Mouse (Mus musculus): ENCODE data around the gene Nrde2. TPM values are rescaled to one million over a fixed set of nuclear protein-coding genes. Genes with fewer than 3 reads are reported as not detected.
"Not testable (repeated sequence)": the region's sequence is repeated elsewhere in the genome, so short reads cannot be mapped to it uniquely, and the experiment has no call there.

Nrde2 gene
- total RNA-seq (2015; ENCODE audit: low replicate concordance) (0.19 and 8.8 TPM in 2 replicates), total RNA-seq (2017; ENCODE audit: low replicate concordance) (10.9 and 11.1 TPM in 2 replicates)

DNA sequence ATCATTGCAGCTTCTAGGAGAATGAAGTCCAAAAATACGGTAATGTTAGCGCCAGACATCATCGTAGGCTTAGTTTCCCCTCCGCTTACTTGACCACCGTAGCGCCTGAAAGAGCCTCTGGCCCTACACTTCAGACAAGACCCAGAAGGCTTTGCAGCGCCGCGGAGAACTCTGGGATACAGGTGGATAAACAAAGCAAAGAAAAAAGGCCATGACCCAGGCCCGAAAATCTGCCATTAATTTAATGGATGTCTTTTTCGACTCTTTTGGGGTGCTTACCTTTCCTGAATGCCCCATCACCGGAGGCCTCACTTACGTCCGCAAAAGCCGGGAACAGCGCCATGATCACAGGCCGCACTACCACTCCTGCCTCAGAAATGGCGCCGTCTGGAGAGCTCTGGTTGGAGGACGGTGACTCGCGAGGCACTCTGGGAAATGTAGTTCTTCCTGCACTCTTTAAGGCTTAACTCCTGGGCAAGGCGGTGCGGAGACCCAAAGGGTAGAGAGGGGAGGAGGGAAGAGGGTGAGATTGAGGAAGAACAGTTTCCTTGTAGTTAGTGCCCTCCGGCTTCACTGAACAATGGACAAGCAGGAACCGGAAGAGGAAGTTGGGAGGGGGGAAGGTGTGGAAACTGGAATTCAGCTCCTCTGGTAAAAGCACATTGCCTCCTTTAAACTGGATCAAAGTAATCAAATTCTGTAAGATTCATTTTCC, at the start of gene Nrde2:
Nrde2 (minus strand) TSS at position 393 of the 715 bp plus-strand sequence.
- peak; percentile 100 for ATAC-seq (replicated peaks; ENCODE audit: low FRiP score, poor library complexity, severe bottlenecking)

GRCm38 (mm10) chr12:100206926-100207325, 47.5 kb upstream of the Nrde2 start:
- ATAC-seq (replicated peaks; ENCODE audit: low FRiP score, poor library complexity, severe bottlenecking), result no peak

GRCm38 (mm10) chr12:100206521-100206920, 47.1 kb upstream of the Nrde2 start:
- ATAC-seq (replicated peaks; ENCODE audit: low FRiP score, poor library complexity, severe bottlenecking), result no peak

DNA sequence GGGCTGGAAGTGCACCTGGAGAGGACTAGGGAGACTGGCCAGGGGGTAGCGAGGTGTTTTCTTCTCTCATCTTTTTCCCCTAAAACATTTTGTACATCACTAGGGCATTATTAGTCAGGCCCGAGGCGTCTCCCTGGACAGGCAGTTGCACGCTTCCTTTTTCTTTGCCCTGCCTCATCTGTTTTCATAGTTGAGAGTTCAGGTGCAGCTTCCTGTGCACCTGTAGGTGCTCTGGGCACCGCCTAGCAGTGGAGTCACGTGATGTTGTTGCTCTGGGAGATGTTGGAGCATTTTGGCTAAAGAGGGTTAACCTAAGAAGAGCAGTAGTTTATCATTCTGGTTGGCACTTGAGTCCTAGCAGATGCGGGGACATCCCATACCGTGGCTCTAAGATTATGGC, 45.7 kb upstream of the Nrde2 start:
- ATAC-seq (replicated peaks; ENCODE audit: low FRiP score, poor library complexity, severe bottlenecking), result no peak

GRCm38 (mm10) chr12:100203759-100204158, 44.3 kb upstream of the Nrde2 start:
- no peak for ATAC-seq (replicated peaks; ENCODE audit: low FRiP score, poor library complexity, severe bottlenecking)

DNA sequence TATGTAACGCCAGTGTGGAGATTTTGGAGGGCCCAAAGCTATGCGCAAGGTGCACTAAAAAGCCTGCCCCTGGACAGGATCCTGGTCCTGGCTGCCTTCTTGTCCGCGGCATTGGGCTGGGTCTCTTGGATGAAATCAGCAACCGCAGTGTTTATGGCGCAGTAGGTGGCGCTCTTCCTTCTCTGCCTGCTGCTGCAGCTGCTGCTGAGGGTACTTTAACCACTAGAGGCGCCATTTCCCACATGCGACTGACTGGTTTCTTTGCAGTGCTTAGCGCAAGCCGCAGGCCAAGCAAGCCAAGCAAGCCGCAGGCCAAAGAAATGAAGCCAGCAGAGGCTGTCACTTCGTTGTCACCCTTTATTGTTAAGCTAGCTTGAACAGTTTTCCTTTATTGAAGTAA, 42.4 kb upstream of the Nrde2 start:
- peak; percentile 78 for ATAC-seq (replicated peaks; ENCODE audit: low FRiP score, poor library complexity, severe bottlenecking)

GRCm38 (mm10) chr12:100201363-100201711, 41.9 kb upstream of the Nrde2 start:
- no peak for ATAC-seq (replicated peaks; ENCODE audit: low FRiP score, poor library complexity, severe bottlenecking)

DNA sequence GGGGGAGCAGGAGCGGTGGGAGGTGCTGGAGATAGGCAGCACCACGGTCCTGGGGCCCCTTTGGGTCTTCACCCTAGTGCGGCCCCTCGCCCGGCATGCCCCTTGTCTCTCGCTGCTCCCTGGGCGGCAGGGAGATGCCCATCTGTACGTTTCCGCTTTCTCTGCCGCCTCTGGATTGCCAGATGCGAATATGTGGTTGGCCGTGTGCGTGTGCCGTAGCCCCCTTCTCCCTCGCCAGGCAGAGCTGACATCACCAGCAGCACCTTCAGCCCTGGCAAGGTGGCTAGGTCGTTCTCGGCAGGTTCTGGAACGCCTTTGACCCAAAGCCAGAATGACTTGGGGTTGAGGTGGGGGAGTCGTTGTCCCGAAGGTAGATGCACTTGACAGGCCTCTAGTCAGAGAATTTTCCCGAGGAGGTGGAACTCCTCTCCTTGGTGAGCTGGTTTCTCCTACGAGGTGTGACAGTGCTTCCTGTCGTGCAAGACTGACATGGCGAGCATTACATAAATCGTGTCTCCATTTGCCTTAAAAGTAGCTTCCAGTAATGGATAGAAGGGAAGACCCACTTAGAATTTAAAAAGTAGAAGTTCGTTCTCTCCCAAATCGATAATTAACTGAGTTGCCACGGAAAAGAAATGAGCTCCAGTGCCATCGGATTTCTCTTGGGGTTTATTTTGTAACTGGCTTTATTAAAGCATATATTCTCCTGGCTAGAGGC, 41.4 kb upstream of the Nrde2 start:
- ATAC-seq (replicated peaks; ENCODE audit: low FRiP score, poor library complexity, severe bottlenecking), result peak; percentile 16; the same call in 1 of the 2 replicates

- peak; percentile 10 for ATAC-seq (replicated peaks; ENCODE audit: low FRiP score, poor library complexity, severe bottlenecking)
Measured at GRCm38 (mm10) chr12:100199891-100200644, 40.6 kb upstream of the Nrde2 start.

- ATAC-seq (replicated peaks; ENCODE audit: low FRiP score, poor library complexity, severe bottlenecking), result peak; percentile 80
Measured at GRCm38 (mm10) chr12:100198967-100199660, 39.7 kb upstream of the Nrde2 start, which contains the start of gene Calm1. Gene Calm1 (plus strand): TSS chr12:100199435.

GRCm38 (mm10) chr12:100196786-100197185, 37.3 kb upstream of the Nrde2 start:
- ATAC-seq (replicated peaks; ENCODE audit: low FRiP score, poor library complexity, severe bottlenecking), result no peak

GRCm38 (mm10) chr12:100194181-100194580, 34.7 kb upstream of the Nrde2 start:
- ATAC-seq (replicated peaks; ENCODE audit: low FRiP score, poor library complexity, severe bottlenecking), result no peak

DNA sequence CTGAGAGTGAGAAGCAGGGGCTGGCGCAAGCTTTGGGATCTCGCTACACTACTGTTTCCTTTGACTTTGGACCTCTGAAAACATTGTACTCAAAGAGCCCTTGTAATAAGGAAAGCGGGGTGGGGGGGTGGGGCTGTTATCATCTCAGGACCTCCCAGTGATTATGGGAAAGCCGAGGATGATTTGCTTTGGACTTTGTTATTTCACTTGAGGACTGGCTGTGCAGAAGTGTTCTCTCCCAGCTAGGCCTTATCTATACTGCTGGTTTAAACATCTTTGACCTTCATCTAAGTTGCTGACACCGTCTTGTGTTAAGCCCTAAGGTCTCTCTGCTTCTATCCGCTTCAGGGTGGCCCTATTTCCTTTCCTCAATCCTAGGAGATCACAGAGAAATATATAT, 31.3 kb upstream of the Nrde2 start:
- ATAC-seq (replicated peaks; ENCODE audit: low FRiP score, poor library complexity, severe bottlenecking), result no peak

DNA sequence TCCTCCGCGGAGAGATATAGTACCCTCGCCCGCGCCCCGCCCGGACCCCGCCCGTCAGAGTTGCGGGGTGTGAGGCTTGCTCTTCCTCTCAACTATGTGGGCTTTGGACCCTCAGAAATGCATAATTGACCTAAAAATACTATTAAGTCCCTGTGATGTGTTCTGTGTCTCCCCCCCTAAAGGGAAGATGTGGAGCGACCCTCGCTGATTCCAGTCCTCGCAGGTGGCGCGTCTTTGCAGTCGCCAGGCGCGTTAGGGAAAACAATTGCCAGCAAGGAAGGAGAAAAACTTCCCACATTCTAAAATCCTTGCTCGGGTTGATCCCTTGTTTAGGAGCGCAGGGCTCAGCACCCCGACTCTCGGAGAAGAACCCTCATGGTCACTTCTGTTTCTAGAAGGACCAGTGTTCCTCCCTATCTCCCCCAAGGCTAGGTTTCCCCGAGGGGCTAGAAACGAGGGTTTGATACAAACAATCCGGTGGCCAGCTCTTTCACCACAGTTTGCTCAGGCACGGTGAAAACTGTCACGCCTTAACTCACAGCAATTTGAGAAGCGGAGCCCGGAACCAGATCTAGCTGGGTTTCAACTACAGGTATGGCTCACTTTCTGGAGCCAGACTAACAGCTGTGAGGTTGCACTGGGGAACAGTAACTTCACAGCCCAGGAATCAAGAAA, 28.4 kb upstream of the Nrde2 start:
- ATAC-seq (replicated peaks; ENCODE audit: low FRiP score, poor library complexity, severe bottlenecking), result no peak

DNA sequence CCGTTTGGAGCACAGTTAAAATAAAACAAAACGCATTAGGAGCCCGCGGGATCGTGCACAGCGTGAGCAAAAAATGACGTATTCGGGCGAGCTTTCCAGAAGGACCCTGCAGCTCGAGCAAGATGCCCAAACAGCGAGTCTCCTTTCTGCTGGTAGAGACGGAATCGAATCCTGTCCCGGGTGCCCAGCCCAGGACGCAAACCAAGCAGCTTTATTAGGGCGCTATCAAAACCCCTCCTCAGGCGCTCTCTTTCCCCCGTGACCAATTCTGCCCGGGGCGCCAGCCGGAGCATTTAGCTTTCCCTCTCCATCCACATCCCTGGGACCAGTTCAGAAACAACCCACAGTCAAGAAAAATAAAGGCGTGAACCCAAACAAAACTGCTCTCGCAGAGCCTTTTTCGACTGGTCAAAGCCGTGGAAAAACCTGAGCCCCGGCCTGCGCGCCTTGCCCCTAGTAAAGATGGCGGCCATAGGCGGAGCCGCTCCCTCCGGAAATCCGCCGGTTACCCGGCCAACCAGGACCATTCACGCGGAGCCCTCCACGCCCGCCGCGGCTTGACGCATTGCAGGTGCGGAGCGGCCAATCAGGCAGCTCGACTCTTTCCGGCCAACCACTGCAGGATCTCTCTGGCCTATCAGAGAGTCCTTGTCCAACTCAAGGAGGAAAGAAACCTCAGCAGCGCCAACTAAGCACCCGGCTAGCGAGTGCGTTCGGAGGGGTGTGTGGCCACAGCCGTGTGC, 27.7 kb upstream of the Nrde2 start:
- peak; percentile 100 for ATAC-seq (replicated peaks; ENCODE audit: low FRiP score, poor library complexity, severe bottlenecking)

DNA sequence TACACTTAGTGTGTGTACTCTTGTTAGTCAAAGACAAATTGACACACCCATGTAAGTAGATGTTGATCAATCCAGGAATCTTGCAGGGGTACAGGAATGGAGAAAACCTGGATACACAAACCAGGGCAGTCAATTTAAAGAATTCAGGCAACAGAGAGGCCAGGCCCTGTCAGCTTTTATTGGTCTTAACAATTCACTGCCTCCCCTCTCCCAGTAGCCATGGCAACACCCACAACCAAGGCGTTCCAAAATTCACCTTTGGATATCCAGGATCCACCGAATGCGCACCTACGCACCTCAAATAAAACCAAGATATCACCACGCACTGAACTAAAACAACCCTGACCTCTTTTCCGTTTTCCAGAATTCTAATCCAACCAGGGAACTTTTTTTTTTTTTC, 26.9 kb upstream of the Nrde2 start:
- no peak for ATAC-seq (replicated peaks; ENCODE audit: low FRiP score, poor library complexity, severe bottlenecking)

GRCm38 (mm10) chr12:100185897-100186296, 26.4 kb upstream of the Nrde2 start:
- no peak for ATAC-seq (replicated peaks; ENCODE audit: low FRiP score, poor library complexity, severe bottlenecking)

DNA sequence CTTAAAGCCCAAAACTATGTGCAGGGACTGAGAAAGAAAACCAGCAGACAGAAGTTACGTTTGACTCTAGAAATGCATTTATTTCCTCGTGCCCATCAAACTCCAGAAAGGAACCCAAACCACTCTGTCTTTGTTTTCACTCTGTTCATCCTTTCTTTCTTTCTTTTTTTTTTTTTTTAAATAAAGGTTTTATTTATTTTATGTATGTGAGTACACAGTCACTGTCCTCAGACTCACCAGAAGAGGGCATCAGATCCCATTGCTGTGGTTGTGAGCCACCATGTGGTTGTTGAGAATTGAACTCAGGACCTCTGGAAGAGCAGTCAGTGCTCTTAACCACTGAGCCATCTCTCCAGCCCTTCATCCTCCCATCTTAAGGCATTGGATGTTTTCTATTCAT, 25.5 kb upstream of the Nrde2 start:
- not testable (repeated sequence) for ATAC-seq (replicated peaks; ENCODE audit: low FRiP score, poor library complexity, severe bottlenecking)

DNA sequence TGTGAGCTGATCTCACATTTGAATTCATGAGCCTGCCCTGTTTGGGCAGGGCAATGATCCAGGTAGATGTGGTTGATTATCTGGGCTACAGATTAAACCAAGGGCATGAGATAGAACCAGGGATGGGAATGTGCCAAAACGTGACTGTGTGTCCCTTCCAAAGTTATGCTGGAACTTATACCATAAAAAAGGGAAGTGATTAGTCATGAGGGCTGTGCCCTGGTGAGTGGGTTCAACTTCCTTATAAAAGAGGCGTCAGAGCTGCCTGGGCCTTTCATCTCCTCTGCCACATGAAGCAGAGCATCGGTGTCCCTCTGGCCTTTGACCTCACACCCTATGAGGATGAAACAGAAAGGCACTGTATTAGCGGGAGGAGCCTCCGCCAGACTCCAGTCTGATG, 24.5 kb upstream of the Nrde2 start:
- ATAC-seq (replicated peaks; ENCODE audit: low FRiP score, poor library complexity, severe bottlenecking), result no peak
